Mouse (Mus musculus) liver, adult 2 months (tissue): ENCODE measurements around the gene E030018B13Rik.

ENCODE experiments used
- CTCF ChIP-seq: fragments of 200-500 bp; IDR thresholded peaks from 2 replicates; pipeline ENCODE4 v1.5.1; 2011; ENCODE audit warnings: low read depth, low read length, control low read depth
- POLR2A ChIP-seq: fragments of 200-500 bp; IDR thresholded peaks from 2 replicates; pipeline ENCODE4 v1.6.1; 2011; ENCODE audit warnings: low read length, control low read depth; ENCODE audit not compliant: insufficient read depth; ENCODE audit errors: extremely low read depth

DNA sequence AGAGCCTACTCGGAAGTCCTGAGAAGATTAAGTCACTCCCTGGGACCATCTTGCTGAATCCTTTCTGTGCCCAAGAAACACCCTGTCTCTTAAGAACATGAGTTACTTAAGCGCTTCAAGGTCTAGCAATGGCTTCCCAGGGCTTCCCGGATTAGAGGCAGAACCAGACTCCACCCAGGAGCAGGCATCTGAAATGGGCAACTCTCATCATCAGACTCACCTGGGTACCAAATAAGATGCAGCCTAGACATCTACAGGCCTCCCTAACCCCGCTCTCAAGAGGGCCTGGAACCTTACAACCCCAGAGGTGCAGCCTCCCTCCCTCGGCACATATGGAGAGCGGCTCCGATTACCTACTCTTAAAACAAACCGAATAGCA is 19.1 kb downstream of the E030018B13Rik start:
- TF ChIP-seq CTCF (no peak), POLR2A (no peak)
